Mouse (Mus musculus) brain, embryonic 14.5 days (tissue): ENCODE data around the gene Naa16.

Source experiments
- CTCF ChIP-seq: fragments of 200-500 bp; IDR thresholded peaks from 2 replicates; pipeline ENCODE4 v1.5.1; 2012; ENCODE audit warnings: inconsistent platforms, mild to moderate bottlenecking, moderate library complexity, borderline replicate concordance; ENCODE audit not compliant: insufficient read depth, insufficient read length; ENCODE audit errors: extremely low read depth
- POLR2A ChIP-seq: fragments of 200-500 bp; IDR thresholded peaks from 2 replicates; pipeline ENCODE4 v1.6.1; 2012; ENCODE audit warnings: mild to moderate bottlenecking, inconsistent platforms, borderline replicate concordance; ENCODE audit not compliant: poor library complexity, insufficient read depth, insufficient read length, severe bottlenecking; ENCODE audit errors: extremely low read depth

DNA sequence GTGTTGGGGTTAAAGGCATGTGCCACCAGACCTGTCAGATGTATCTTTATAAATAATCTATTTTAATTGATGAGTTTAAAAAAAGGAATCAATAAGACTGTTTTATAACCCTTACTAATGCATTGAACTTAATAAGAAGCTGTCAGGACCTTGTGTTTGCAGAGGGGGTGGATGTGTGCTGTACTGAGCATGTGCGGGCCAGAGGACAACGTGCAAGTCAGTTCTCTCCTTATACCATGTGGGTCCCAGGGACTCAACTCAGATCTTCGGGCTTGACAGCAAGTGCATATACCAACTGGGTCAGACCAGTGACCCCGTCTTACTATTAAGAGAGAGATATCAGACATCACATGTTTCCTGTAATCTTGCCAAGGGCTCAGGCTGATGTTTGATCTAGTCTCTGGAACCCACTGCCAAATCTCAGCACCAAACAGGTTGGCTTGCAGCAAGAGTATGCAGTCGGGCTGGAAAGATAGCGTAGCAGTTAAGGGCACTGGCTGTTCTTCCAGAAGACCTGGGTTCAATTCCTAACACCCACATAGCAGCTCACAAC is 18.8 kb upstream of the Naa16 start:
- TF ChIP-seq CTCF (no peak), POLR2A (no peak)
